Mouse (Mus musculus) spleen, adult 18-20 months (tissue): ENCODE measurements around the gene Dnttip1.
"Not testable (repeated sequence)": the region's sequence is repeated elsewhere in the genome, so short reads cannot be mapped to it uniquely, and the experiment has no call there.

Experiments used
- DNase-seq, 2 experiments: peaks; one replicate each; pipeline ENCODE4 v3.0.0; 2022; ENCODE audit warnings: mixed read lengths in 2 of 2

The Dnttip1 gene

DNA sequence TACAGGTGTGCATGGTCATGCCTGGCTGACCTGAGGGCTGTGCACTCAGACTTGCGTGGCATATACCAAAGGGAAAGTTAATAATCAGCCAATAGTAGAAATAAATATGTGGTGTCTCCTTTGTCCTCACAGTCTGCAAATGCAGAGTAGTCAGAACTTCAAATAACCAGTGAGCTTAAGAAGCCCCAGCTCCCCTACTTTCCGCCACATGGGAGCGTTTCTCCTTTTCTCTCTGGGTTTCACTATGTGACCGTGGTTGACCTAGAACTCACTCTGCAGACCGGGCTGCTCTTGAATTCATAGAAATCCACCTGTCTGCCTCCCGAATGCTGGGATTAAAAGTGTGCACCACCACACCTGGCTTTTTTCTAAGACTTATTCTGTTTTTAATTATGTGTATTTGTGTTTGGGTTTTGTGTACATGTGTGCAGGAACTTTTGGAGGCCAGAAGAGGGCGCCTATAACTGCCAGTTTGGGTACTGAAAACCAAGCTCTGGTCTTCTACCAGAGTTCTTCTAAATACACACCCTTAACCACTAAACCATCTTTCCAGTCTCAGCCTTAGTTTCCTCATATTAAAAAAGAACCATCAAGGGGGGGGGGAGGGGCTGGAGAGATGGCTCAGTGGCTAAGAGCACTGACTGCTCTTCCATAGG lies 38.3 kb downstream of the Dnttip1 start:
- no peak for DNase-seq

- no peak for DNase-seq
Observed at GRCm38 (mm10) chr2:164784869-164785420, 39.2 kb downstream of the Dnttip1 start.

GRCm38 (mm10) chr2:164785481-164786387 lies 40.0 kb downstream of the Dnttip1 start, which contains the start of gene Snx21:
Gene Snx21, plus strand, starts transcription at chr2:164785823.
- peak; percentile 62 to 68 for DNase-seq

DNA sequence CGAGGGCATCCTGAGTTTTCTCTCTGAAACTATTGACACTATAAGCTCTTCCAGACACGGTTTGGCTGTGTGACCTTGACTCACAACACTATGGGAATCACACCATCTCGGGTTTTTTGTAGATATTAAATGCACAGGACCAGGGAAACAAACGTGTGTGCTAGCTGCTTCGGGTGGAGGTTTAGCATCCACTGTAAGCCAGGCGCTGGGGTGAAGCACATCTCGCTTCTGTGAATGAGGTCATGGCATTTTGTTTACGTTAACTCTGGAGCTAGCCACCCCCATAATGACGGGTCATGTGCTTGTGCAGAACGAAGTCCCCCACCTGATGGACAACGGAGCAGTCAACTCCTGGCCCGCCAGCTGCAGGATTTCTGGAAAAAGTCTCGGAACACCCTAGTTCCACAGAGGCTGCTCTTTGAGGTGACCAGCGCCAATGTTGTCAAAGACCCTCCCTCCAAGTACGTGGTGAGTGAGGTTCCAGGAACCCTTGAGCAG lies 40.7 kb downstream of the Dnttip1 start:
- no peak for DNase-seq

GRCm38 (mm10) chr2:164787032-164787431 lies 41.2 kb downstream of the Dnttip1 start:
- no peak for DNase-seq

DNA sequence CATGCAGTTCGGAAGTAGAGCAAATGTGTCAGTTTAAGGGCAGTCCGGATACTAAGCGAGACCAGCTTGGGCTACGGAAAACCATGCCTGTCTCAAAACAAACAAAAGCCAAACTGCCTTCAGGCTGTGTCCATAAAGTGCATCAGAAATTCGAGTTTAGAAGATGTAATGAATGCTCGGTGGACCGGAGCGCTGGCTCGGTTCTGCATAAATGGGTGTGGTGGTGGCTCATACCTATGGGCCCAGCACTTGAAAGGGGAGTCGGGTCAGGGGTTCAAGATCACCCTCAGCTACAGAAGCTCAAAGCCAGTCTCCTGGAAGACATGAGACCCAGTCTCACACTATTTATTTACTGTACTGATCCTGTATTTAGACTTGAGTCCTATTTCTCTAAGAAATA lies 42.0 kb downstream of the Dnttip1 start:
- DNase-seq = no peak

DNA sequence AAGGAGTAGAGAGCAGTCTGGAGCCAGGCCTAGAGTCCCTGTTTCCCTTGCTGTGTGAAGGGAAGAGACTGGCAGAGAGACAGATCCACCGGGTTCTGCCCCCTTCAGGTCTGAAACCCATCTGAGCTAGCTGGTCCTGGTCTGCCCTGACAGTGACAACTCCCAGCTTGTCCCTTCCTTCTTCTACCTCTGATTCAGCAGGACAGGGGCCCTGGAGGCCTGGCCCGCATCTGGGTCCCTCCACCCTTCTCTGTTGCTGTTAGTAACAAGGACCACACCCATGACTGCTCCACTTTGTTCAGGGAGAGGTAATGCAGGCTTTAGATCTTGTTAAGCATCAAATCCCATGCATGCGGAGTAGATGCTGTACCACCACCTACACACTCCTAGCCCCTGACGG lies 42.6 kb downstream of the Dnttip1 start:
- no peak for DNase-seq

GRCm38 (mm10) chr2:164790451-164790850 lies 44.7 kb downstream of the Dnttip1 start:
- no peak for DNase-seq

DNA sequence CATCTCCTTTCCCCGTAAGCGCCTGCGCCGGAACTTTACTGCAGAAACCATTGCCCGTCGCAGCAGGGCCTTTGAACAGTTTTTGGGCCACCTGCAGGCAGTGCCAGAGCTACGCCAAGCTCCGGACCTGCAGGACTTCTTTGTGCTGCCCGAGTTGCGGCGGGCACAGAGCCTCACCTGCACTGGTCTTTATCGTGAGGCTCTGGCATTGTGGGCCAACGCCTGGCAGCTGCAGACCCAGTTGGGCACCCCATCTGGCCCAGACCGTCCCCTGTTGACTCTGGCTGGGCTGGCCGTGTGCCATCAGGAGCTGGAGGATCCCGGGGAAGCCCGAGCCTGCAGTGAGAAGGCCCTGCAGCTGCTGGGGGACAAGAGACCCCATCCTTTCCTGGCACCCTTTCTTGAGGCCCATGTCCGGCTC lies 46.1 kb downstream of the Dnttip1 start:
- DNase-seq = no peak

GRCm38 (mm10) chr2:164792400-164793190 lies 46.8 kb downstream of the Dnttip1 start:
- DNase-seq = no peak

DNA sequence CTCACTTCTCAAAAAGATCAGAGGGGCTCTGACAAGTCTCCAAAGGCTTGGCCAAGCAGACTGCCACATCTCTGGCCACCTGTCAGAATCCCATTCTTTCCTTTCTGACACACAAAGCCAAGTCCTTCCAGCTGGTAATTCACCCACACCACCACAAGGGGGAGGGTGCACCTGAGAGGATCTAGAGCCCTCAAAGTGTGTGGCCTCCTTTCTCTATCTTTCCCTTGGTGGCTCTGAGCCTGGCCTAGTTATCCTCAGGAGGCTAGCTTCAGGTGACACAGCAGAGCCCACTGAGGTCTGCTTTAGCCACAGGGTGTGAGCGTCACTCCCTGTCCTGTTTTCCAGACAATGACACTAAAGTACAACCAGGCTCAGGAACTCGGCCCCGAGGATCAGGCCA lies 47.5 kb downstream of the Dnttip1 start:
- DNase-seq = peak; percentile 28 to 63

GRCm38 (mm10) chr2:164793772-164794171 lies 48.0 kb downstream of the Dnttip1 start:
- no peak for DNase-seq

GRCm38 (mm10) chr2:164794293-164794692 lies 48.5 kb downstream of the Dnttip1 start:
- DNase-seq = peak; percentile 39 to 62

DNA sequence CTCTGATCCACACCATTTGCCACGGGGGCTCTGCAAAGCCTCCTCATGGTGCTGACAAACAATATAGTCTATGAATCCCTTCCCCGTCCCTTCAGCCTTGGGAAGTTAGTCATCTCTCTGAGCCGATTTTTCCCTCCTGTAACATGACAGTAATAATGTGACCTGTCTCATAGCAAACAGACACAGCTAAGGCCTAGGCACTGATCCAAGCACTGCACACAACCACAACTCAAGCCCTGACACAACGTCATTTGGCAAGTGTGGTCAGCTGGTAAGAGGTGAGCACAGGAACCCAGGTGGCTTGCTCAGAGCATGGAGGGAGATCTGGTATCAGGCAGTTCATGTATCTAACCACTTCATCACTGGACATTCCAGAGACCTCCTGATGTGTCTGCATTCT lies 50.1 kb downstream of the Dnttip1 start:
- DNase-seq = no peak

DNA sequence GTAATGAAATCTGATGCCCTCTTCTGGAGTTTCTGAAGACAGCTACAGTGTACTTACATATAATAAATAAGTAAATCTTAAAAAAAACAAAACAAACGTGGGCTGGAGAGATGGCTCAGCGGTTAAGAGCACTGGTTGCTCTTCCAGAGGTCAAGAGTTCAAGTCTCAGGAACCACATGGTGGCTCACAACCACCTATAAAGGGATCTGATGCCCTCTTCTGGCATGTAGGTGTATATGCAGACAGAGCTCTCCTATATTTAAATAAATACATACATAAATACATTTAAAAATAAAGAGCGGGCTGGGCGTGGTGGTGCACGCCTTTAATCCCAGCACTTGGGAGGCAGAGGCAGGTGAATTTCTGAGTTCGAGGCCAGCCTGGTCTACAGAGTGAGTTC lies 52.8 kb downstream of the Dnttip1 start:
- not testable (repeated sequence) for DNase-seq

GRCm38 (mm10) chr2:164800252-164801004 lies 54.6 kb downstream of the Dnttip1 start:
- DNase-seq = no peak

DNA sequence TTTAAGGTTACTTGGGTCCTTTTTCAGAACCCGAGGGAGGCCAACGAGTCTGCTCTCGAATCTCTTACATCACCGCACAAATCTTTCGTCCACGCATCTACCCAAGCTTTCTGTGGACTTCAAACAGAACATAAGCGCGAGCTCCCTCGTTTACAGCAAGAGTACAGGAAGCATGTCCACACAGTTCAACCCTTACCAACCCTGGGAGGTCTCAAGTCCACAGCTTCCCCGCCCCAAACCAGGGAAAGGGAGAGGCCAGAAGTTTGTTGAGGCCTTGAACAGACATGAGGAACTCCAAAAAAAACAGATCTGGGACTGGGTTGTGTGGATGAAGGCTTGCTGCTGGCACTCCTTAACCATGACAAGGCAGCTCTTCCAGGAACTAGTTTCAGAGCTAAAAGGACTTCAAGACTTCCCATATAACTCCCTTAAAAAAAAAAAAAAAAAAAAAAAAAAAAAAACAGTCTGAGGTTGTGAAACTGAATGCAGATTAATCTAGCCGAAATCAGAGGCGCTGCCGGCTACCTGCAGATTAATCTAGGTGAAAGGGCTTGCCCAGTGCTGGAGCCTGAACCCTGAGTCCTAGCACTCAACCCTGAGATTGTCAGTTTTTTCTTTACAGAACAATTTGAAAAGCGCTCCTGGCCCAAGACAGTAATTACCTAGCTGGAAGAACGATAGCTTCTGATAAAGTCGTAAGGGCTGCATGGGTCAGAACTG lies 57.6 kb downstream of the Dnttip1 start:
- no peak for DNase-seq

- DNase-seq = no peak
Observed at GRCm38 (mm10) chr2:164803921-164804313, 58.1 kb downstream of the Dnttip1 start.

GRCm38 (mm10) chr2:164804533-164805331 lies 58.9 kb downstream of the Dnttip1 start, which contains the start of the genes Acot8 and Zswim3:
Gene Acot8, minus strand, starts transcription at chr2:164804882.
Gene Zswim3, plus strand, starts transcription at chr2:164805098.
- peak; percentile 95 to 98 for DNase-seq

- DNase-seq = no peak
Observed at GRCm38 (mm10) chr2:164805332-164805718, 59.5 kb downstream of the Dnttip1 start.
